Mouse (Mus musculus) kidney, adult 8-10 months (tissue): ENCODE data around the gene H2-Ob.

ENCODE experiments used
- DNase-seq, 2 experiments: peaks; one replicate each; pipeline ENCODE4 v3.0.0; 2022

H2-Ob gene

DNA sequence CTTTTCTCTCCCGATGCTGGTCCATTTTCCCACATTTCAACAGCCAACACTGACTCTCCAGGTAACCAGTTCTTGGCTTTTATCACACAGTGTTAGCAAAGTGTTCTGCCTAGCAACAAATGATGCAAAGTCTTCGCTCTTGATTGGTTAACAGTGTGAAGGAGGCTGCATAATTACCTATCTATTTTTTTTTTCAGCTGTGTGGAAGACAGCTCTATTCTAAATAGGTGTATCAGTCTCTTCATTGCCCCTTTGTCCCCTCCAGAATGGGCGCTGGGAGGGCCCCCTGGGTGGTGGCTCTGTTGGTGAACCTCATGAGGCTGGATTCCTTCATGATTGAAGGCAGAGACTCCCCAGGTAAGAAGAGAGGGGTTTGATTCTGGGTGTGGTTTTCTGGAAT, at the start of gene H2-Ob:
Gene H2-Ob, plus strand, starts transcription at position 198 of the 400 bp plus-strand sequence.
- DNase-seq, result peak; percentile 41 to 43

- no peak for DNase-seq
Measured at GRCm38 (mm10) chr17:34188986-34189385, 49.7 kb upstream of the H2-Ob start.

GRCm38 (mm10) chr17:34192852-34193251, 45.9 kb upstream of the H2-Ob start:
- DNase-seq, result no peak

DNA sequence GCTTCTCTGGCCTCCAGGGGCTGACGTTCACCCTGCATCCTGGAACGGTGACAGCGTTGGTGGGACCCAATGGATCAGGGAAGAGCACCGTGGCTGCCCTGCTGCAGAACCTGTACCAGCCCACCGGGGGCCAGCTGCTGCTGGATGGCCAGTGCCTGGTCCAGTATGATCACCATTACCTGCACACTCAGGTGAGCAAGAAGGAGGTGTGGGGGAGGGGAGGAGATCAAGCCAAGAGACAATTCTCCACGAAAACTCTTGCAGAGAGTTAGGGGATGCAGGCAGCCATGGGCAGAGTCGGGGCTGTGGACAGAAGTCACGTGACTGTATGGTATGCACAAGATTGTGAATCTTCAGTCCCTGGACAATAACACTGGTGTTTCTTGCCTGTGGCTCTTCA, 45.2 kb upstream of the H2-Ob start:
- DNase-seq, result no peak

DNA sequence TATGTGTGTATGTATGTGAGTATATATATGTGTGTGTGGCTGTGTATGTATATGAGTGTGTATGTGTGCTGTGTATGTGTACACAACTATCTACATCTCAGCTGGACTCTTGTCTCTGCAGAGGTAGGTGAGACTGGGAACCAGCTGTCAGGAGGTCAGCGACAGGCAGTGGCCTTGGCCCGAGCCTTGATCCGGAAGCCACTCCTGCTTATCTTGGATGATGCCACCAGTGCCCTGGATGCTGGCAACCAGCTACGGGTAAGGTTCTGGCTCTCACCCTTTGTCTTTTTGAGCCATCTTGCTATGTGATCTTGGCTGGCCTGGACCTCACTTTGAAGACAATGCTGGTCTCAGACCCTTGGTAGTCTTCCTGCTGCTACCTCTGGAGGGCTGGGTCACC, 44.0 kb upstream of the H2-Ob start:
- no peak for DNase-seq

- DNase-seq, result no peak
Measured at GRCm38 (mm10) chr17:34196491-34196890, 42.2 kb upstream of the H2-Ob start.

- DNase-seq, result peak; percentile 91 to 94
Measured at GRCm38 (mm10) chr17:34196941-34197894, 41.5 kb upstream of the H2-Ob start, which contains the start of gene Psmb8. Psmb8 (plus strand) TSS chr17:34197721.

GRCm38 (mm10) chr17:34197904-34198520, 40.7 kb upstream of the H2-Ob start:
- peak; percentile 35 to 57 for DNase-seq

DNA sequence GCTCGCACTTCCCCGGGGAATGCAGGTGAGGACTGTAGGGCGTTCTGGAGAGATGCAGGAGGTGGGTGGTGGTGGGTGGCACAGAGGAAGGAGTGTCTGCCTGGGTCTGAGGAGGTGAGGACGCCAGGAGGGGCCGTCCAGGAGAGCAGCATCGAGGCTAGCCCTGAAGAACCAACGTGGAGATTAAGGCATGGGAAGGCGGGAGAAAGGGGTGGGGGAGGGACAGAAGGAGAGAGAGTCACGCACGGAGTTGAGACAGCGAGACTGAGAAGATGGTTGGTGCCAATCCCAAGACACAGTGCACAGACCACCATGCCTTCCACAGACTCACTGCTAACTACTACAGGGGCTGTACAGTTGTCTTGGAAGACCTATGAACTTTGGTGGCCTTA, 40.2 kb upstream of the H2-Ob start:
- no peak for DNase-seq

DNA sequence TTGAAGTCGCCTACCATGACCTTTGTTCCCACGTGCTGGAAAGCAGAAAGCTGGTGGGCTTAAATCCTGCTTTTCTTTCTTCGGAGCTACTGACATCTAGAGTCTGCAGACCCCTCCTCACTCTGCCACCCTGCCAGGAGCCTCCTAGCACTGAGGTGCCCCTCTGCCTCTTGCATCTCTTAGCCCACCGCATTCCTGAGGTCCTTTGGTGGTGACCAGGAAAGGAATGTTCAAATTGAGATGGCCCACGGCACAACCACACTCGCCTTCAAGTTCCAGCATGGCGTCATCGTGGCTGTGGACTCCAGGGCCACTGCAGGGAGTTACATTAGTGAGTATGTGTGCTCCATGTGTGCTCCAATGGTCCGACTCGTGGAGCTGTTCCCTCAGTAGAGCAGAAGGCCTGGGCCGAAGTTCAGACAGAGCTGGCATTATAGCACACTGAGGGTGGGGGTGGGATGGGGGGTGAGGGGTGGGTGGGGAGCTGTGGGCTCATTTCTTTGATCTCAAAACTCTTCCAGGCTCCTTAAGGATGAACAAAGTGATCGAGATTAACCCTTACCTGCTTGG, 39.6 kb upstream of the H2-Ob start:
- DNase-seq, result no peak

DNA sequence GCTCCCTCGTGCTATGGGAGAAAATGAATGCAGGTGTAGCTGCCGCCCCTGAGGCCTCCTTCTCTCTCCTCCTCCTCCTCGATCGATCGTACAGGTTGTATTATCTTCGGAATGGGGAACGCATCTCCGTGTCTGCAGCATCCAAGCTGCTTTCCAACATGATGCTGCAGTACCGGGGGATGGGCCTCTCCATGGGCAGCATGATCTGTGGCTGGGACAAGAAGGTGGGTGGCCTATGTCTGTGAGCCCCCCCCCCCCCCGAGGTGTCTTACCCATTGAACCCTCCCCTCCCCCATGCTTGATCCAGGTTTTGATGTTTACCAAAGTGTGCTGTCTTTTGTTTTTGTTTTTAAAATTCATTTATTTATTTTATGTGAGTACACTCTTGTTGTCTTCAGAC, 38.7 kb upstream of the H2-Ob start:
- DNase-seq, result no peak

DNA sequence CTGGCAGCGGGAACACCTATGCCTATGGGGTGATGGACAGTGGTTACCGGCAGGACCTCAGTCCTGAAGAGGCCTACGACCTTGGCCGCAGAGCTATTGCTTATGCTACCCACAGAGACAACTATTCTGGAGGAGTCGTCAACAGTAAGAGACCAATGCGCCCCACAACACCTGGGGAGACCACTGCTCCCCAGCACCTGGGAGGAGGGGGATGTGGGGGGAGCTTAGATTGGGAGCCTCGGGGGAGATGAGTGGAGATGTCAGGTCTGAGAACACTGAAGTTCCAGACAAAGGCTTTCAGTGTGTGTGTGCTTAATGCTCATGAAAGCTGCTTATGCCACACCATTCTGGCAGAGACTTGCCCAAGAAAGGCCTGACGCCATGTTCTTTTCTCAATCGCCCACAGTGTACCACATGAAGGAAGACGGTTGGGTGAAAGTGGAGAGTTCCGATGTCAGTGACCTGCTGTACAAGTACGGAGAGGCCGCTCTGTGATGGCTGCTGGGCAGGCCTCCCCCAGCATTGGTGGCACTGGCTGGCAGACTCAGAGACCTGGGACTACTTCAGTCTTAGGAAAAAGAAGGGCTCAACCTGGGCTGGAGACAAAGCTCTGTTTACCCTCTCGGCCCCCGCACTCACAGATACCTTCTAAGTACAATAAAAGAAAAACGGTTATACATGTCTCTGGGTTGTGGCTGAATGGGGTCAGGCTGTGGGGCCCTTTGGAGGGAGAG, 37.8 kb upstream of the H2-Ob start:
- DNase-seq, result no peak

DNA sequence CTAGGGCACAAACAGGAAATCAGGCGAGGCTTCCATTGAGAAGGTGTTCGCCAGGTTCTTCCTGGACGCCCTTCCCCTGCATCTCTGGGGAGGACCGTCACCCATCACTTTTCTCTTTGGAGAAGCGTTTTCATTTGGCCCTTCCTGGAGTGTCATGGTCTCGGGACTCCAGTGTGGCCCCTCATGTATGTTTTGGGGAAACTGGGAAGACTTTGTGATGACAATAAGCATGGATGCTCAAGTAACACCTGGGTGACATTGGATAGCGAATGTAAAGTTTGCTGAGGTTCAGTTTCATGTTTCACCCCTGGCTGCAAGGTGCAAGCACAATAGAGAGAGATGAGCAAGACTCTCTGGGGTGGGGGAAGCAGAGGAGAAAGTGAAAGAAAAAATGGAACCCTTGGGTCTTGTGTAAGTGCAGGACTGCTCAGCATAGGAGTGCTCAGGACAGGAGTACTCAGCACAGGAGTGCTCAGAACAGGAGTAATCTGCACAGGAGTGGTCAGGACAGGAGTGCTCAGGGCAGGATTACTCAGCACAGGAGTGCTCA, 37.1 kb upstream of the H2-Ob start:
- DNase-seq, result no peak

GRCm38 (mm10) chr17:34202760-34203442, 35.8 kb upstream of the H2-Ob start:
- no peak for DNase-seq

- DNase-seq, result no peak
Measured at GRCm38 (mm10) chr17:34203444-34203843, 35.3 kb upstream of the H2-Ob start, which contains the start of gene Tap2. Tap2 (plus strand) TSS chr17:34203527.

DNA sequence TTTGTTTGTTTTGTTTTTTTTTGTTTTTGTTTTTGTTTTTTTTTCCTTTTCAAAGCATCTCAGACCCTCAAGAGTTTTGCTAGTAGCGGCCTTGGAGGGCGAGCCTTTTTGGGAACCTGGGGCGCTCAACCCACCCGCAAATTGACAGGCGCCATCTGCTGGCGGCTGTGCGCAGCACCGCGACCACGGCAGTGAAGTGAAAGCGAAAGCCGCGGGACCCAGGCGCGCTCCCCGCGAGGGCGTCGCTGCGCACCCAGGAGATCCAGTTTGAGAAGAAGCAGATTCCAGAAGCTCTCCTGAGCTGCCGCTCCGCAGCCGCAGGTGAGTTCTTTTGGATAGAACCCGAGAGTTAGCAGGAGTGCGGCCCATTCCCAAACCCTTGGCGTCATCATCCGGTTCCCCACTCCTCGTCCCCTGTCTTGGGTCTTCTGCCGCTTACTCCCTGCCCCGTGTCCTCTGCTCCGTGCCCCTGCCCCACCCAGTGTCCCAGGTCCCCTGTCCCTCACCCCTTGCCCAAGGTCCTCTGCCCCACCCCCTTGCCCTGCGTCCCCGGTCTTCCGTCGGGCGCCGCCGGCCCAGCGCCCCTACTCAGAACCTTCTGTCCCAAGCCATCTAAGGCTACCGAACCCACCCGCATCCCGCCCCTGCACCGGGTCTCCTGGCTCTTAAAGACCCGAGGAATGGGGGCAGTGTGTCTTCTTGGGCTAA, 34.2 kb upstream of the H2-Ob start:
- peak; percentile 80 to 91 for DNase-seq

GRCm38 (mm10) chr17:34205021-34205745, 33.5 kb upstream of the H2-Ob start:
- DNase-seq, result no peak

DNA sequence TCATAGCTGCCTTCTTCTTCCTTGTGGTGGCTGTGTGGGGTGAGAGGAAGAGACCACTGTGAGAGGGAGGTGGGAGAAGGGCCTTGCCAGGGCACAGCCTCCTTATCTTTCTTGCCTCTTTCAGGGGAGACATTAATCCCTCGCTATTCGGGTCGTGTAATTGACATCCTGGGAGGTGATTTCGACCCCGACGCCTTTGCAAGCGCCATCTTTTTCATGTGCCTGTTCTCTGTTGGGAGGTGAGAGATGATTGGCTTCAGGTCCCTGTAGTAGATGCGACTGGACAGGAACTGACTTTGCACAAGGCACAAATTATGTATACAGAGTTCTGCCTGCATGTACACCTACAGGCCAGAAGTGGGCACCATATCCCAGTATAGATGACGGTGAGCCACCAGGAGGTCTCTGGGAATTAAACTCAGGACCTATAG, 32.9 kb upstream of the H2-Ob start:
- no peak for DNase-seq

GRCm38 (mm10) chr17:34206731-34207130, 32.0 kb upstream of the H2-Ob start:
- DNase-seq, result no peak

- DNase-seq, result no peak
Measured at GRCm38 (mm10) chr17:34207456-34207855, 31.2 kb upstream of the H2-Ob start.

GRCm38 (mm10) chr17:34207866-34208265, 30.8 kb upstream of the H2-Ob start:
- DNase-seq, result no peak
